Mouse (Mus musculus): Measurements from ENCODE around the gene Ptpdc1.
A peak's percentile ranks its signal among the peaks of the same experiment; 100 is the strongest.

The Ptpdc1 gene

GRCm38 (mm10) chr13:48582688-48583379 lies 42.6 kb downstream of the Ptpdc1 start:
- no peak for DNase-seq

GRCm38 (mm10) chr13:48578616-48579015 lies 46.8 kb downstream of the Ptpdc1 start:
- no peak for DNase-seq

- DNase-seq = no peak
These were observed 47.6 kb downstream of the Ptpdc1 start for GRCm38 (mm10) chr13:48577836-48578235.

- DNase-seq = no peak
These were observed 48.5 kb downstream of the Ptpdc1 start for GRCm38 (mm10) chr13:48577007-48577406.

- no peak for DNase-seq
These were observed 50.7 kb downstream of the Ptpdc1 start for GRCm38 (mm10) chr13:48574718-48575117.

- no peak for DNase-seq
These were observed 51.7 kb downstream of the Ptpdc1 start for GRCm38 (mm10) chr13:48573525-48574355.

- peak; percentile 37 for DNase-seq
These were observed 53.3 kb downstream of the Ptpdc1 start for GRCm38 (mm10) chr13:48572127-48572526.

GRCm38 (mm10) chr13:48571298-48571697 lies 54.2 kb downstream of the Ptpdc1 start:
- DNase-seq = no peak

GRCm38 (mm10) chr13:48569576-48570132 lies 55.8 kb downstream of the Ptpdc1 start:
- DNase-seq = no peak

GRCm38 (mm10) chr13:48567646-48568045 lies 57.8 kb downstream of the Ptpdc1 start:
- DNase-seq = no peak

GRCm38 (mm10) chr13:48566116-48566935 lies 59.1 kb downstream of the Ptpdc1 start:
- peak; percentile 72 for DNase-seq

- DNase-seq = no peak
These were observed 60.4 kb downstream of the Ptpdc1 start for GRCm38 (mm10) chr13:48564881-48565600.

- DNase-seq = no peak
These were observed 63.1 kb downstream of the Ptpdc1 start for GRCm38 (mm10) chr13:48562336-48562735.

- no peak for DNase-seq
These were observed 64.0 kb downstream of the Ptpdc1 start for GRCm38 (mm10) chr13:48561481-48561880.

- no peak for DNase-seq
These were observed 69.5 kb downstream of the Ptpdc1 start for GRCm38 (mm10) chr13:48555976-48556375.

- no peak for DNase-seq
These were observed 70.9 kb downstream of the Ptpdc1 start for GRCm38 (mm10) chr13:48554552-48554951.

- no peak for DNase-seq
These were observed 72.0 kb downstream of the Ptpdc1 start for GRCm38 (mm10) chr13:48553511-48553910.

GRCm38 (mm10) chr13:48552181-48553090 lies 73.0 kb downstream of the Ptpdc1 start:
- DNase-seq = peak; percentile 91

GRCm38 (mm10) chr13:48548296-48548695 lies 77.2 kb downstream of the Ptpdc1 start:
- no peak for DNase-seq

GRCm38 (mm10) chr13:48547623-48548022 lies 77.8 kb downstream of the Ptpdc1 start:
- no peak for DNase-seq

GRCm38 (mm10) chr13:48546330-48546917 lies 79.0 kb downstream of the Ptpdc1 start:
- DNase-seq = peak; percentile 98
